Mouse (Mus musculus): ENCODE results near the gene BC049352.

GRCm38 (mm10) chr9:45215526-45216179 is 33.8 kb downstream of the BC049352 start:
- no peak for TF ChIP-seq USF2 (IDR thresholded peaks at IDR 0.05; ENCODE audit: borderline replicate concordance in 1 of 2, insufficient read depth in 1 of 2, low read depth in 1 of 2, low read length in 2 of 2)
- no peak for TF ChIP-seq MAX (IDR thresholded peaks at IDR 0.05; ENCODE audit: low read length)
- TF ChIP-seq POLR2A (IDR thresholded peaks at IDR 0.05; ENCODE audit: control insufficient read depth in 1 of 2, insufficient read depth in 1 of 2, low read depth in 1 of 2, low read length in 2 of 2, poor library complexity in 1 of 2) = no peak
- no peak for TF ChIP-seq BHLHE40 (IDR thresholded peaks at IDR 0.05; ENCODE audit: borderline replicate concordance, low read depth, low read length)
- TF ChIP-seq MXI1 (IDR thresholded peaks at IDR 0.05; ENCODE audit: low read depth, low read length) = no peak
- no peak for TF ChIP-seq MAFK (IDR thresholded peaks at IDR 0.05; ENCODE audit: borderline replicate concordance, low read depth, low read length)
- no peak for TF ChIP-seq JUND (IDR thresholded peaks at IDR 0.05; ENCODE audit: low read depth, low read length)
- TF ChIP-seq KAT2A (conservative IDR thresholded peaks at IDR 0.05; ENCODE audit: low read depth, low read length) = no peak
- TF ChIP-seq CTCF (IDR thresholded peaks at IDR 0.05 in 2 of 3, conservative IDR thresholded peaks at IDR 0.05 in 1 of 3; ENCODE audit: control insufficient read depth in 1 of 3, insufficient read depth in 1 of 3, low read depth in 2 of 3, low read length in 3 of 3, poor library complexity in 1 of 3, severe bottlenecking in 1 of 3) = no peak
- no peak for TF ChIP-seq MYC (IDR thresholded peaks at IDR 0.05; ENCODE audit: low read depth, low read length)
